Mouse (Mus musculus) MEL (cell line): ENCODE data around the gene Epha3. TPM values are rescaled to one million over a fixed set of nuclear protein-coding genes. Genes with fewer than 3 reads are reported as not detected.

Source experiments
- DNase-seq: peaks from one replicate; pipeline ENCODE4 v3.0.0; 2011; ENCODE audit warnings: low read depth, low spot score
- H3K27ac ChIP-seq: 2 replicates; pipeline ENCODE4 v1.5.1; 2012; ENCODE audit warnings: low read depth, mild to moderate bottlenecking, control low read depth, low read length, moderate library complexity; ENCODE audit not compliant: control insufficient read depth
- H3K27me3 ChIP-seq, 2 experiments: fragments of 150-350 bp in 1 of 2; sonication (generic) in 1 of 2; 2 replicates each; pipeline ENCODE4 v1.6.1; 2012; ENCODE audit warnings: low read length in 2 of 2, mild to moderate bottlenecking in 2 of 2, improper control_type of control experiment in 1 of 2, moderate library complexity in 1 of 2; ENCODE audit not compliant: insufficient read depth in 2 of 2, control insufficient read depth in 1 of 2
- H3K36me3 ChIP-seq, 2 experiments: 2 replicates each; pipeline ENCODE4 v1.6.1; 2012 to 2014; ENCODE audit warnings: low read length in 2 of 2, improper control_type of control experiment in 1 of 2, inconsistent platforms in 1 of 2, mild to moderate bottlenecking in 1 of 2; ENCODE audit not compliant: insufficient read depth in 2 of 2, control insufficient read depth in 1 of 2
- H3K4me1 ChIP-seq, 2 experiments: fragments of 150-350 bp in 1 of 2; sonication (generic) in 1 of 2; 2 replicates each; pipeline ENCODE4 v1.6.1; 2012; ENCODE audit warnings: low read length in 2 of 2, improper control_type of control experiment in 1 of 2, mild to moderate bottlenecking in 1 of 2; ENCODE audit not compliant: insufficient read depth in 2 of 2, control insufficient read depth in 1 of 2
- H3K4me3 ChIP-seq, 2 experiments: fragments of 150-350 bp in 1 of 2; sonication (generic) in 1 of 2; 2 replicates each; pipeline ENCODE4 v1.5.1; 2012; ENCODE audit warnings: low read depth in 2 of 2, low read length in 2 of 2, mild to moderate bottlenecking in 2 of 2, moderate library complexity in 2 of 2, control low read depth in 1 of 2, improper control_type of control experiment in 1 of 2; ENCODE audit not compliant: control insufficient read depth in 1 of 2, insufficient read depth in 1 of 2
- H3K79me2 ChIP-seq: 2 replicates; pipeline ENCODE4 v1.6.1; 2012; ENCODE audit warnings: mild to moderate bottlenecking, low read length, moderate library complexity; ENCODE audit not compliant: control insufficient read depth, poor library complexity, insufficient read depth
- H3K9ac ChIP-seq: 2 replicates; pipeline ENCODE4 v1.6.1; 2012; ENCODE audit warnings: low read depth, mild to moderate bottlenecking, control low read depth, low read length, moderate library complexity; ENCODE audit not compliant: control insufficient read depth, poor library complexity, severe bottlenecking
- H3K9me3 ChIP-seq: fragments of 150-350 bp; sonication (generic); replicated peaks from 2 replicates; pipeline ENCODE4 v1.6.1; 2012; ENCODE audit warnings: mild to moderate bottlenecking, low read length, improper control_type of control experiment, moderate library complexity; ENCODE audit not compliant: insufficient read depth
- CHD1 ChIP-seq: IDR thresholded peaks from 2 replicates; pipeline ENCODE4 v1.6.1; 2012; ENCODE audit warnings: low read depth, mild to moderate bottlenecking, inconsistent platforms, low read length, improper control_type of control experiment
- CHD2 ChIP-seq: IDR thresholded peaks from 2 replicates; pipeline ENCODE4 v1.6.1; 2011; ENCODE audit warnings: low read length, improper control_type of control experiment
- CTCF ChIP-seq, 3 experiments: IDR thresholded peaks in 2 of 3; conservative IDR thresholded peaks in 1 of 3; 2 replicates each; pipeline ENCODE4 v1.5.1; 2011 to 2012; ENCODE audit warnings: low read length in 3 of 3, low read depth in 2 of 3, mild to moderate bottlenecking in 2 of 3, improper control_type of control experiment in 1 of 3, inconsistent platforms in 1 of 3, mixed read lengths in 1 of 3, moderate library complexity in 1 of 3; ENCODE audit not compliant: control insufficient read depth in 1 of 3, insufficient read depth in 1 of 3, poor library complexity in 1 of 3, severe bottlenecking in 1 of 3
- E2F4 ChIP-seq: IDR thresholded peaks from 2 replicates; pipeline ENCODE4 v1.6.1; 2011; ENCODE audit warnings: low read depth, low read length, improper control_type of control experiment, borderline replicate concordance
- ELF1 ChIP-seq: IDR thresholded peaks from 2 replicates; pipeline ENCODE4 v1.6.1; 2014; ENCODE audit warnings: low read depth, mild to moderate bottlenecking, inconsistent platforms, low read length, improper control_type of control experiment, moderate library complexity
- EP300 ChIP-seq, 2 experiments: IDR thresholded peaks; 2 replicates each; pipeline ENCODE4 v1.6.1; 2011; ENCODE audit warnings: improper control_type of control experiment in 2 of 2, low read length in 2 of 2, low read depth in 1 of 2, mild to moderate bottlenecking in 1 of 2
- ETS1 ChIP-seq: IDR thresholded peaks from 2 replicates; pipeline ENCODE4 v1.6.1; 2012; ENCODE audit warnings: low read depth, mild to moderate bottlenecking, inconsistent platforms, low read length, improper control_type of control experiment, moderate library complexity
- GATA1 ChIP-seq: IDR thresholded peaks from 2 replicates; pipeline ENCODE4 v1.6.1; 2011; ENCODE audit warnings: low read depth, low read length, improper control_type of control experiment
- HCFC1 ChIP-seq: IDR thresholded peaks from 2 replicates; pipeline ENCODE4 v1.6.1; 2012; ENCODE audit warnings: low read depth, mild to moderate bottlenecking, inconsistent platforms, low read length, improper control_type of control experiment, moderate library complexity
- KAT2A ChIP-seq: conservative IDR thresholded peaks from 2 replicates; pipeline ENCODE4 v1.6.1; 2012; ENCODE audit warnings: low read depth, low read length, improper control_type of control experiment, inconsistent platforms
- MAZ ChIP-seq: IDR thresholded peaks from 2 replicates; pipeline ENCODE4 v1.6.1; 2012; ENCODE audit warnings: low read depth, mild to moderate bottlenecking, inconsistent platforms, low read length, improper control_type of control experiment
- MEF2A ChIP-seq: IDR thresholded peaks from 2 replicates; pipeline ENCODE4 v1.6.1; 2014; ENCODE audit warnings: low read depth, mild to moderate bottlenecking, inconsistent platforms, low read length, improper control_type of control experiment; ENCODE audit not compliant: poor library complexity, insufficient replicate concordance, severe bottlenecking; ENCODE audit errors: extremely low read depth
- NRF1 ChIP-seq: IDR thresholded peaks from 2 replicates; pipeline ENCODE4 v1.6.1; 2014; ENCODE audit warnings: low read depth, mild to moderate bottlenecking, inconsistent platforms, low read length, improper control_type of control experiment, moderate library complexity; ENCODE audit not compliant: poor library complexity, insufficient read depth, severe bottlenecking
- POLR2A ChIP-seq, 2 experiments: IDR thresholded peaks; 2 replicates each; pipeline ENCODE4 v1.6.1; 2011 to 2012; ENCODE audit warnings: low read length in 2 of 2, mild to moderate bottlenecking in 2 of 2, control low read depth in 1 of 2, improper control_type of control experiment in 1 of 2, low read depth in 1 of 2, moderate library complexity in 1 of 2; ENCODE audit not compliant: control insufficient read depth in 1 of 2, insufficient read depth in 1 of 2, poor library complexity in 1 of 2
- POLR2AphosphoS2 ChIP-seq: IDR thresholded peaks from 2 replicates; pipeline ENCODE4 v1.6.1; 2011; ENCODE audit warnings: low read length, improper control_type of control experiment
- RAD21 ChIP-seq: IDR thresholded peaks from 2 replicates; pipeline ENCODE4 v1.6.1; 2011; ENCODE audit warnings: mild to moderate bottlenecking, low read depth, low read length, improper control_type of control experiment
- RCOR1 ChIP-seq: IDR thresholded peaks from 2 replicates; pipeline ENCODE4 v1.6.1; 2012; ENCODE audit warnings: low read depth, mild to moderate bottlenecking, inconsistent platforms, low read length, improper control_type of control experiment
- SIN3A ChIP-seq: IDR thresholded peaks from 2 replicates; pipeline ENCODE4 v1.6.1; 2012; ENCODE audit warnings: low read length, improper control_type of control experiment, inconsistent platforms
- SMC3 ChIP-seq: IDR thresholded peaks from 2 replicates; pipeline ENCODE4 v1.6.1; 2011; ENCODE audit warnings: low read depth, low read length, improper control_type of control experiment
- TBP ChIP-seq: IDR thresholded peaks from 2 replicates; pipeline ENCODE4 v1.8.0; 2011; ENCODE audit warnings: low read depth, low read length, improper control_type of control experiment
- TCF12 ChIP-seq: IDR thresholded peaks from 2 replicates; pipeline ENCODE4 v1.6.1; 2014; ENCODE audit warnings: low read depth, mild to moderate bottlenecking, inconsistent platforms, low read length, improper control_type of control experiment, moderate library complexity
- USF1 ChIP-seq: IDR thresholded peaks from 2 replicates; pipeline ENCODE4 v1.6.1; 2014; ENCODE audit warnings: low read depth, mild to moderate bottlenecking, inconsistent platforms, low read length, improper control_type of control experiment, moderate library complexity
- ZC3H11A ChIP-seq: IDR thresholded peaks from 2 replicates; pipeline ENCODE4 v1.6.1; 2012; ENCODE audit warnings: low read depth, mild to moderate bottlenecking, inconsistent platforms, low read length, improper control_type of control experiment
- ZKSCAN1 ChIP-seq: IDR thresholded peaks from 2 replicates; pipeline ENCODE4 v1.6.1; 2012; ENCODE audit warnings: low read depth, mild to moderate bottlenecking, inconsistent platforms, low read length, improper control_type of control experiment, moderate library complexity
- polyA plus RNA-seq, 2 experiments: library from polyadenylated mRNA; stranded (reverse) in 1 of 2; unstranded in 1 of 2; fragments of >175 nt in 1 of 2; fragments of >200 nt in 1 of 2; gene quantifications; 2 replicates each; pipeline versions ENCODE4 v1.2.1 to v1.2.4; 2012; ENCODE audit warnings: low replicate concordance in 2 of 2, low read depth in 1 of 2; ENCODE audit not compliant: insufficient read length in 2 of 2, insufficient read depth in 1 of 2, missing spikeins in 1 of 2
- total RNA-seq: library from RNA; depleted of rRNA; stranded (reverse); fragments of 300-350 nt; gene quantifications from 2 replicates; pipeline ENCODE4 v1.2.3, GENCODE M21; 2012

The Epha3 gene
- total and polyA plus RNA-seq, 3 experiments = not detected

GRCm38 (mm10) chr16:63638701-63639100, 225.3 kb downstream of the Epha3 start:
- Histone ChIP-seq H3K79me2 (no peaks in the 10 kb centered on the region), H3K4me1 (no peaks in the 10 kb centered on the region; a peak in 1 of 4 replicates), H3K27me3 (no peaks in the 10 kb centered on the region), H3K9me3 (no peaks in the 10 kb centered on the region), H3K36me3 (no peaks in the 10 kb centered on the region; a peak in 1 of 4 replicates), H3K27ac (no peak overlapping the region), H3K4me3 (no peak overlapping the region), H3K9ac (no peak overlapping the region)
- DNase-seq = no peak
- TF ChIP-seq SIN3A (no peak), RCOR1 (no peak), E2F4 (no peak), USF1 (no peak), ZKSCAN1 (no peak), CHD2 (no peak), ELF1 (no peak), SMC3 (no peak), MAZ (no peak), HCFC1 (no peak), NRF1 (no peak), CTCF (IDR thresholded peaks at IDR 0.05 in 2 of 3, conservative IDR thresholded peaks at IDR 0.05 in 1 of 3; ENCODE audit: control insufficient read depth in 1 of 3, insufficient read depth in 1 of 3, low read depth in 2 of 3, low read length in 3 of 3, poor library complexity in 1 of 3, severe bottlenecking in 1 of 3) (no peak), KAT2A (no peak), MEF2A (no peak), POLR2A (IDR thresholded peaks at IDR 0.05; ENCODE audit: control insufficient read depth in 1 of 2, insufficient read depth in 1 of 2, low read depth in 1 of 2, low read length in 2 of 2, poor library complexity in 1 of 2) (no peak), CHD1 (no peak), RAD21 (no peak)

GRCm38 (mm10) chr16:63633748-63634166, 230.2 kb downstream of the Epha3 start:
- H3K27ac ChIP-seq = no peak overlapping the region
- H3K4me3 ChIP-seq = no peak overlapping the region
- H3K9ac ChIP-seq = no peak overlapping the region
- no peaks in the 10 kb centered on the region for H3K27me3 ChIP-seq
- no peaks in the 10 kb centered on the region for H3K79me2 ChIP-seq
- no peak for DNase-seq
- TF ChIP-seq MAZ (no peak), EP300 (IDR thresholded peaks at IDR 0.05; ENCODE audit: low read depth in 1 of 2, low read length in 2 of 2) (no peak), TBP (no peak), ETS1 (no peak), ZC3H11A (no peak), GATA1 (no peak), TCF12 (no peak), SMC3 (no peak), CHD1 (no peak), POLR2AphosphoS2 (no peak), RAD21 (no peak)
- H3K4me1 ChIP-seq = no peaks in the 10 kb centered on the region
- H3K9me3 ChIP-seq = no peaks in the 10 kb centered on the region
- H3K36me3 ChIP-seq = no peaks in the 10 kb centered on the region
